Mouse (Mus musculus) CD4-positive helper T cell, adult 2 months (primary cell): ENCODE measurements around the gene A430078G23Rik.

ENCODE experiments used
- DNase-seq: peaks from one replicate; pipeline ENCODE4 v3.0.0-alpha.2; 2012; ENCODE audit warnings: low read depth, missing footprints, low spot score

The A430078G23Rik gene

DNA sequence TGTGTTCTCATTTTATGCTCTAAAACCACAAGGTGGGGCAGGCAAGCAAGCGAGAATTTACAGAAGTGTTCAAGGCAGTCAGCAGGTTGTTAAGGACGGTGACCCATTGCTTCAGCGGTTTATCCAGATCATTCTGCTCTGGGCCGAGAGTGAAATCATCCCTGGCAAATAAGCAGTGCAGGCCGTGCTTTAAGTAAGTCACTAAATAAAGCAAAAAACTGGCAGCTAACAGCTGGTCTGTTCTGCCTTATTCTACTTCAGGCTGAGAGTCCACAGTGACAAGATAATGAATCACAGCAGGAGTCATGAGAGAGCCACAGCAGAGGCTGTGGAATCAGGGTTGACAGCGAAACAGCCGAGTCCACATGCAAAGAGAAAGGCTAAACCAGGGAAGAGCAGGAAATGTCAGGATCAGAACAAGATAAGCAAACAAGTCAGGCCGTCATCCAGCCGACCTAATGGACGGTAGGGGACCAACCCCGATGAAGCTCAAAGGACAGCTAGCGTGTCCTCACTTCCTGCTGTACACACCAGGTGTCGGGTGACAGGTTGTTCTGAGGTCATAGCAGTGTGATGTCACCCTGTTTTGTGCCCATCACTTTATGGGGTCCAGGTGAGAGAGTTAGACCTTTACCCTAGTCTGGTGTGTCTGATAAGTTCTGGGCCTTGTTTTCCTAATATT, 4.9 kb upstream of the A430078G23Rik start:
- no peak for DNase-seq

DNA sequence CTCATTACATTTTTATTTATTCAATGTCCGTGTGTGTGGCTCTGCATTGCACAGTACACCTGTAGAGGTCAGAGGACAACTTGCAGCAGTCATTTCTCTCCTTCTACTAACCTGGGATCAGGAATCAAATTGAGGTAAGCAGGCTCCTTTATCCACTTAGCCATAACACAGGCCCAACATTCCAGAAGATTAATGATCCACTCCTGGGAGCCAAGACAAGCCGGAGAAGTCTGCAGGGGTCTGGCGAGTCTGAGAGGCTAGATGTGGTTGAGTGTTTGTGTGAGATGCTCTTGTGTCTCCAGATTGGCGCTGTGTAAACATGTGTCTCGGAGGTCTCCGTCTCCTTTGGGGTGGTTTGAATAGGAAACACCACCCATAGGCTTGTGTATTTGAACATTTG, 2.5 kb upstream of the A430078G23Rik start:
- no peak for DNase-seq

DNA sequence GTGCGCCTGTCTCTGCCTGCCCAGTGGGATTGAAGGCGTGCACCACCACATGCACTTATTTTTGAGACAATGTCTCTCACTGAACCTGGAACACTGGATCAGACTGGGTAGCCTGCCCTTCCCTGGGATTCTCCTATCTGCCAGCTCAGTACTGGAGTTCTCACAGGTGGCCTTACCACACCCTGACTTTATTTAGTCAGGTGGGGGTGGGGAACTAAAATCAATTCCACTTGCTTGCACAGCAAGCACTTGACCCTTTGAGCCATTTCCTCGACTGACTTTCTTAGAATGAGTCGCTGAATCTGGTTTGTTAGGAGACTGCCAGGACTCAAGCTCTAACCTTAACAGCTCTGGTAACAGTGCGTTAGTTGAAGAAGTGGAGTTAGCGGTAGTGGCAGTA, 500 bp upstream of the A430078G23Rik start:
- no peak for DNase-seq

DNA sequence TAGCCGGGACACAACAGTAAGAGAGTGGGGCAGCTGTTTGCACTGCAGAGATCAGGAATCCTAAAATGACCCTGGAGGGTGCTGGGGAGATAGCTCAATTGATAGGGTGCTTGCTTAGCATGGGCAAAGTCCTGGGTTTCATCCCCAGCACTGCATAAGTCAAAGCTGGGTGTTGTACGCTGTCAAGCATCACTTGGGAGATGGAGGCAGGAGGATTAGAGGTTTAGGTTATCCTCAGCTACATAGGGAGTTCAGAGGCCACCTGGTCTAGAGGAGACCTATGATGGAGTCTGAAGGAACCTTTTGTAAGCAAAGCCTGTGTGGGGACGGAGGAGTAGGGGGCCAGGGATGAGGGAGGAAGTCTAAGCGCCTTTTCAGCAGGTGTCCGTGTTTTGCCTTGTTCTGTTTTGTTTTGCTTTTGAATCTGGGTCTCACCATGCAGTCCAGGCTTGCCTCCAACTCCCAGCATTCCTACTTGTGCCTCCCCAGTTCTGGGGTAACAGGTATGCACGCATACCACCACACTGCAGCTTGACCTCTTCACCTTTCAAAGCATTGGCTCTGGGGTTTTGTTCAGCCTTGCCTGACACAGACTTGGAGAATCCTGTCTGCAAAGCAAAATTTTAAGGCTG, 712 bp downstream of the A430078G23Rik start:
- DNase-seq, result no peak

DNA sequence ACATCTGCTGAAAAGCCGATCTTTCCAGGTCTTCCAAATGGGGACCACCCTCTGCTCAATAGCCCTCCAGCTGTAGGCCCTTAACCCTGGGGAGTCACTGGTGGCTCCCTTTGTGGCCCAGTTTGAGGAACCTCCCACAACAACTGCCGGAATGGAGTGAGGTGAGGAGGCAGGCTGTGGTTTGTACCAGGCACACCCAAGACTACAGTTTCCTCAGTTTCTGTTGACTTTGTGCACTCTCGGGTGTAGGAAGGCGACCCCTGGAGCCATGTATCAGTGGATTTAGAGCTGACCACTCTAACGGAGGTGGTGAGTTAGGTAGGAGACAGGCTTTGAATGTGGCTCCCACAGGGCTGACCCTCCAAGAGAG, 1.2 kb downstream of the A430078G23Rik start:
- peak; percentile 71 for DNase-seq

DNA sequence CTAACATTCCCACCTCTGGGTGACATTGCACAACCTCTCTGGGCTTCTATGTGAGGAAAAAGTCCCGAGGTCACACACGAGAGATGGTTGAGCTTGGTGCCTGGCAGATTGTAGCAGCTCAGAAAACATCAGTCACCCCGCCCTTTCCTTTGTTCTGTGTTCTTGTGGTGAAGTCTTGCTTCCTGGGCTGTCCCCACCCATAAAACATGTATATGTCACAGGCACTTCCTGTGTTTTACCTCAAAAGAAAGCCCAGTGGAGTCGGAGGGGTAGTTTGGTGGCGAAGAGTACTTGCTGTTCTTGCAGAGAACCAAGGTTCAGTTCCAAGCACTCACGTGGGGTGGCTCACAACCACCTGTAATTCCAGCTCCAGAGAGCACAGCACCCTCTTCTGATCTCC, 2.4 kb downstream of the A430078G23Rik start:
- DNase-seq, result peak; percentile 94

DNA sequence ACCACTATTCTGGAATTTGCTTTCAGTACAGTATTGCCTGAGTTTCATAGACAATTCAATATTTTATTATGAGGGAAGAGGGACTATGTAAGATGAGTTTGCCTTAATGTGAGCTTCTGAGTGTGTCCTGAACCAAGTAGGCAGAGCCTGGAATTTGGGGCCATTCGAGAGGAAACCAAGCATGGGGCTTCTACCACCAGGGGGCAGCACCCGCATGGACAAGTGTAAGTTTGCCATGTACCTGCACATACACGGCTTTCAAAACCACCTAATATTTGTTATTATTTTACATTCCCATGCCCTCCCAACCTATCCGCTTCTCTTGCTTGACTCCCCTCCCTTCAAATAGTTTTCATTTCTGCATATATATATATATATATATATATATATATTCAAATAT, 4.8 kb downstream of the A430078G23Rik start:
- peak; percentile 70 for DNase-seq

DNA sequence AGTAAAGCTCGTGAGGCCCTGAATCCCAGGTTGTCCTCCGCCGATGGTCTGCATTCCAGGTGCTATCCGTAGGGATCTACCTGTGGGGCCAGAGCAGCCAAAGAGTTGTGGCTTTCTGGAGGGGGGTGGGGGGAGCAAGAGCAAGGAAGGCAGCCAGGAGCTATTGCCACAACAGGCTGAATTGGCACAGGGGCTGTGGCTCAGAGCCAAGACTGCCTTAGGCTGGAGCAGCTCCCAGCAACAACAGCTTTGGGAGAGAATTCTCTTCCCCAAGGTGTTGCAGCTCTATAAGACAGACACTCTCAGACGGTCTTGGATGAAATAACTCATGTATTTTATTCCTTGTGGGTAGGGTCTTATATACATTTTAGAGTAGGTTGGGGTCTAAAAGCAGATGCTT, 13.9 kb downstream of the A430078G23Rik start:
- DNase-seq, result no peak

DNA sequence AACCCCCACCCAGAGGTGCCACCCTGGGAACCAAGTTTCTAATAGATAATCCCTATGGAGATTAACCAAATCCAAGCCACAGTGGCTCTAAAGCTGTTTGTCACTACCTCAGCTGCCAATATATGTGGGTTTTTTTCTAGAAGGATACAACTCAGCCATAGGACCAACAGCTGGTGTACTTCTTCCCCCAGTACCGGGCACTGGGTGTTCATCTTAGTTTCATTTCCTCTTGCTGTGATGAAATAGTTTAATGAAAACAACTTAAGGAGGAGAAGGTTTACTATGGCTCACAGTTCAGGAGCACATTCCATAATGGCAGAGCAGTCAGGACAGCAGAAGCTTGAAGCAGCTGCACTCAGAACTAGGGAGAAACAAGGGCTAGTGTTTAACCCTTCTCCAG, 14.9 kb downstream of the A430078G23Rik start:
- DNase-seq, result no peak

DNA sequence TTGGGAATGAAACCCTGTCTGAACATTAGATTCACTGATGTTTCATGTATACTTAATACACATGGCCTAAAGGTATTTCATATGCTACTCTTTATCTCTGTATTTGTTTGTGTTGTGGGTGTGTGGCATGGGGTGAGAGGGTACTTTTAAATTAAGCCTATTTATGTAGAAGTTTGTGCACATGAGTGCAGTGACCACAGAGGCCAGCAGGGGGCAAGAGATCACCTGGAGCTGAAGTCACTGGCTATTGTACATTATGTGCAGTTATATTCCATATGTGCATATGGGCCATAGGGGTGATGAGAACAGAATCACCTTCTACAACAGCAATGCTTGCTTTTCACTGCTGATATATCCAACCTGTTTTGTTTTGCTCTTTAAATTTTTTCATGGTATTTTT, 22.5 kb downstream of the A430078G23Rik start:
- peak; percentile 49 for DNase-seq

DNA sequence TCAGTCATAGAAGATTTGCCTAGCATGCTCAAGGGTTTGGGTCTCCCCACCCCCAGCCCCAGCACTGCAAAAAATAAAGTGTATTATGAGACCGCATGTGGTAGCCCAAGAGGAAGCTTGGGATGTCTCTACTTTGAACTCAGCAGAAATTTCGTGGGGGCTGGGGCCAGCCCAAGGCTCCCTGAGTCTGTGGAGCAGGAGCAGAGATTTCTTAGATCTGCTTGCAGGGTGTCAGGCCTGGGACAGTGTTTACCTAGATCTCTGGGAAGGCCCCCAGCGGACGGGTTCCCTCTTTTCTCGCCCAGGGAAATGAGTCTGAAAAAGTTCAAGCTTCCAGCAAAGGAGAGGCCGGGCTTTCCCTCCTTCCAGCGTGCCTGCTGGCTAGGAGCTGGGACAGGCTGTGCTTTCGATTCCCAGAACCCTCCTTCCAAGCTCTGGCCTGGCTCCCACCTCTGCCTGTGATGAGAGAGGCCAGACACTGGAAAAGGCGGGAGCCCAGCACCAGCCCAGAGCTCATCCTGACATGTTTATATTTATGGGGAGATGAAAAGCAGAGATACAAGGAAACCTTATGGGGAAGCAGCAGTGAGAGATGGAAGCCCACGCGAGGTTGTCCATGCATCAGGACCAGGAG, 23.5 kb downstream of the A430078G23Rik start:
- no peak for DNase-seq

DNA sequence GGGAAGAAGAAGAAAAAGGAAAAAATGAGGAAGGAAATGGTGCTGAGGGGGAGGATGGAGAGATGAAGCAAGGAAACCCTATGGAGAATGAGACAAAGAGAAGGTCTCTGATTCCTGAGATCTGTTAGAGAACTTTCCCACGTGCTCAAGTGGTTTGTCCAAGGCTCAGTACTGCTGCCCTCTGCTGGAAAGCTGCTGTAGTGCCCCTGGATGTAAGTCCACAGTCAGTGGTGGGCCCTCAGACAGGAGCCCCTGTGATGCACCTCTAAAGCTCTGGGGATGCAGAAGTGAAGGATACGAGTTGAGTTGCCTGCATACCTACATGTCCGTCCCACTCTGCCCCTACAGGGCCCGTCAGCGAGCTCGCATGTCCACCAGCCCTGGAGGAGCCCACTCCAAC, 34.1 kb downstream of the A430078G23Rik start:
- DNase-seq, result peak; percentile 65

DNA sequence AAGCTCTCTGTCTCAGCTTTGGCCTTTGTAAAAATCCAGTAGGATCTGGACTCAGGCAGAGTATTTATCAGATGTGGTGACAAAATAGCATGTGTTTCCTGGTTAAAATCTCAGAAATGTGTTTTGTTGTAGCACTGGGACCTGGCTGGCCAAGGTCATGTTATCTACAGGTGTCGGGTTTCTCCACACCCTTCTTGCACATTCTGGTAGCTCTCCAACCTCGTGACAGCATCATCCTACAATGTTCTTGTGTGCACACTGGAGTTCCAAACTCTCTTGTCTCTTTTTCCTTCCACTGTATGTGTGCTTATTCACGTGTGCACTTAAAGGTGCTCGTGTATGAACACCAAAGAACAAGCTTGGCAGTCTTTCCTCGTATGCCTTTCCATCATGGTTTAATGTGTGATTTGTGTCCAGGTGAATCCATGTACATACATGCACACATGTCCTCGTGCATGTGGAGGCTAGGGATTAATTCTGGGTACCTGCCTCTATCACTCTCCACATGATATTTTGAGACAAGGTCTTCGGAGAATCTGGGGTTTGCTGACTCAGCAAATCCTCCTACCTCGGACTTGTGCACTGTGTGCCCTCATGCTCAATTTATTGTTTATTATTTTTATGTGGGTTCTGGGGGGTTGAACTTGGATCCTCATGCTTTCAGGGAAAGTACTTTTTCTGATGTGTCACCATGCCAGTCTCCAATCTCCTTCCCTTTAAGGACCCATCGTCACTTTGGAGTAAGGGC, 35.5 kb downstream of the A430078G23Rik start:
- no peak for DNase-seq

DNA sequence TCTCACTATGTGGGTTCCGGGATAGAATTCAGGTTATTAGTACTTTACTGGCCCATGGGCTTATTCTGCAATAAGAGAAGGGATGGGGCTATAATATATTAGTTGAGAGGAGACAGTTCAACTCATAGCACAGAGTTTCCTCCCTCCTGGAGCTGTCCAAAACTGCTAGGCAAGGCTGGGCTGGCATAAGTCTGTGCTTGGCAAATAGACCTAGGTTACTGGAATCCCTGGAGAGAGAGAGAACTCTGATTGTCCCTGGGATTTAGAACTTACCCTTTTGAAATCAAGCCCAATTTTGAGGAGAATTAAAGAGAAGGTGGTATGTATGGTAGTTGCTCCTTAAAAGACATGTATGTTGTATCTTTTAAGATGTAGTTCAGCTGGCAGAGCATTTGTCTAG, 36.3 kb downstream of the A430078G23Rik start:
- DNase-seq, result no peak

DNA sequence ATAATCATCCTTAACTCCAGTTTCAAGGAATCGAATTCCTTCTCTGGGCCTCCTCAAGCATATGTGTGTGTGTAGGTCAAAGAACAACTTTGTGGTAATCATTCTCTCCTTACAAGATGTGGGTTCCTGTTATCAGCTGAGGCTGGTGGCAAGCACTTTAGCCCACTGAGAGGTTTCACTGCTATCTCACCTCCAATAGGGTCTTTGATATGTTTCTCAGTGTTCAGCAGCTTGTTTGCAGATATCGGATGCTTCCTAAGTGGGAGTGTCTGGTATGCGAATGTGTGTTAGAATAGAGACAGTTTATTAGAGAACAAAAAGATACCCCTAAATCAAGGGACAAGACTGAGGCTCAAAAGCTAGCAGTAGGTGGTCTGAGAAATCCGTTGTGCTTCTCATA, 39.1 kb downstream of the A430078G23Rik start:
- DNase-seq, result no peak

DNA sequence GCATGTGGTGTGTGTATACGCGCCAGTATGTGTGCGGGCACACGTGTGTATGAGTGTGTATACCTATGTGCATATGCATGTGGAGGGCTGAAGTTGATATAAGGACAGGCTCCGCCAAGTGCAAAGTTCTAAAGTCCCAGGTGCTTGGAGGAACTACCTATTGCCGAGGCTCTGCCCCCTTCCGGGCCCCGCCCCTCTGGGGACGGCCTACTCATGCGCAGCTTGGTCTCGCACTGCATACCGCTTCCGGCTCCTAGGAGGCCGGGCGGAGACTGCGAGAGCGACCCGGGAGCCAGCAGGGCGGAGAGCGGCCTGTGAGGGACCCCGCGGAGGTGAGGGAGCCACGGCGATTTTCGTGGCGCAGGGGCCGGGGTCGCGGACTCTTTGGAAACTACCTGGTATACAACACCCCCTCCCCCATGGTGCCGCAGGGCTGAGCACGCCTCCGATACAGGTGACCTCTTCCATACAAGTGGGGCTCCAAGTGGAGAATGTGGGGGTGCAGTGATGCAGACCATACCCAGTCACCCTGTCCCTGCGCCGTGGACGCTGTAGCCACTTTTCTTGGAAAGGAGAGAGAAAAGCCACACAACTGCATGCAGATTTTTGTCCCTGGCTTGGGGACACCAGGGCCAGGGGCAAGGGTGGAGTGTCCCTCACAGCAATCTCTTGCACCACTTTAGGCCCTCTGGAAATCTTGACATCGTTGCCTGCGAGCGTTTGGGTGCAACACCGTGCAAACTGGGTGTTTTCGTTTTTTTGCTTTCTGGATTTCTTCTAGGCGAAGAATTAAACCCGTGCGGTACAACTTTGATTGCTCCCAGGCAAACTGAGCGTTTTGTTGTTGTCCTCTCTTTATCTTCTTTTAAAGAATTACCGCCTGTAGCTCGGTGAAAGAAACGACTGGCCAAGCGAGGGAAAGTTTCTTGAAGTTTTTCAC, 39.8 kb downstream of the A430078G23Rik start, which contains the start of gene Arhgef18:
Arhgef18 (plus strand) TSS at position 236 of the 940 bp plus-strand sequence.
- peak; percentile 12 for DNase-seq

DNA sequence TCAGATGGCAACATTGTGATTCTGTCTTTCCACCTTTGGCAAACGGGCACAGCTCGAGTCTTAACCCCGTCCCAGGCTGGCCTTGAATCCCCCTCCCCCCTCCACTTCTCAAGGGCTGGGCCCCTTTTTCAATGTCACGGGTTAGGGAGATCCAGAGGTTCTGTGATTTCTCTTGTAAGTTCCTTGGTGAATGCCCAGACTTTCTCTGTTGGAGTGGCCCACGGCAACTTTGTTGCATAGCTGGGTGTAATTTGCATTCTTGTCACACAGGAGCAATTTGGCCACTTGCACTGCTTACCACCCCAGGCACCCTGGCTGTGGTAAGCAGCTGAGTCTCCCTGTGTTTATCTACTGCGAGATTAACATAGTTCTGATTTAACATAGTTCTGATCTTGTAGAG, 41.4 kb downstream of the A430078G23Rik start:
- DNase-seq, result no peak

DNA sequence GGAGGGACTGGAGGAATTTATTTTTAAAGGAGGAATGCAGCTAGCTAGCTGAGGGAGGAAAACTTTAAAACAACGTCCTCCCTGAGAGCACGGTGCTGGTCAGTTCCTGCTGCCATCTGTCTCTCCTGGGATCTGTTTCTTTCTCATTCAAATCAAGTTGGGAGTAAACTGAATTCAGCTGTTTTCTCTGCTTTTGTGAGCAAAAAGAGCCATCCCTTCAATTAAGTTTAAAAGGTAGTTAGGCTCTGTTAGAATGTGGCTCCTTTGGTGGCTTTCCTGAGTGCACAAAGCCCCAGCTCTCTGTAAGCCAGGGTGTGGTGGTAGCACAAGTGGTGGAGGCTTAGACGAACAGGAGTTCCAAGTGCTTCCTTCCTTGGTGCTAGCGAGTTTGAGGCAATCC, 42.0 kb downstream of the A430078G23Rik start:
- no peak for DNase-seq

DNA sequence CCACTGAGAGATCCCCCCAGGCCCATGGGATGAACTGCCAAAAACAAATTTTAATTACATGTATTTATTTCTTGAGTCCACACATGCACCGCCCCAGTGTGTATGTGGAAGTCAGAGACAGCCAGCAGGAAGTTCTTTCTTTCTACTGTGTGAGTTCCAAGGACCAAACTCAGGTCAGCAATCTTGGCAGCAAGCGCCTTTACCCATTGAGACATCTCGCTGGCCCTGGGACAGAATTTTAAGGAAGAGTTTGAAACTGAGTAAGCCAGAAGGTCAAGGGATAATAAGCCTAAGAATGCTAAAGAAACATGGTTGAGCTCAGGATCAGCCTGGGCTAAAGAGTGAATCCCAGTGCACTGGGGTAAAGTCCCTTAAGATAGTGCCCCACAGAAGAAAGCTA, 44.4 kb downstream of the A430078G23Rik start:
- no peak for DNase-seq

DNA sequence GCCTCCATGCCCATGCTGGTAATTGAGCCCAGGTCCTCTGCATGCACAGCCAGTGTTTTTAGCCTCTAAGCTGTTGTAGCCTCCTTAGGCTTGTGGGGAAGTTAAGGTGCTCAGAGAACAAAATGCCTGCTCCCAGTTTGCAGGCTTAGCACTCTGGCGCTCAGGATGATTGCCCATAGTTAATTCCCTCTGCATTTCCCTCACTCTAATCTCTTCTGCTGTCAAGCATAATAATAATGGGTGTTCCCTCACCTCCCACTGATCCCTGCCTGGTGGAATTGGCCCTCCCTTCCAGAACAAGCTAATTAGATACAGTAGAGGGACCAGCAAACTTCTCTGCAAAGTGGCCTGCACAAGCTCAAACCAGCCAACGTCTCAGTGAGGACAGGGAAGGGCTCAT, 47.3 kb downstream of the A430078G23Rik start:
- no peak for DNase-seq

DNA sequence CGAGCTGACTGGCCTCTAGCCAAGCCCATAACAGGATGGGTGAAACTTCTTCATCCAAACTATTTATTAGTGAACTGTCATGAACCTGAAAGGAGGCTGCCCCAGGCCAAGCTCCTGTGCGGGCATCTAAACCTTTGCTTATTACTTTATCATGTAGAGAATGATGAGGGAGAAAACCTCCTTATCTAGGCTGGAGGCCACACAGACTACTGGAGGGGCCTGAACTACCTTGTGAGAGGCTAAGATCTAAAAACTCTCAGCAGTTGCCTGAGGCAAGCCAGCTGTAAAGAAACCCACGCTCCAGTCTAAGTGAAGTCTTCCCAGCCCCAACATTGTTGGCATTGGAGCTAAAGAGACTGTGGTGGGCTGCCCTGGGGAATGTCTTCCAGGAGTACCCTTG, 54.2 kb downstream of the A430078G23Rik start:
- no peak for DNase-seq
